Mouse (Mus musculus): ENCODE results near the gene Cst6. TPM values are rescaled to one million over a fixed set of nuclear protein-coding genes. Genes with fewer than 3 reads are reported as not detected.
A peak's percentile ranks its signal among the peaks of the same experiment; 100 is the strongest.
"Not testable (repeated sequence)": the region's sequence is repeated elsewhere in the genome, so short reads cannot be mapped to it uniquely, and the experiment has no call there.

The Cst6 gene
- total RNA-seq (2021): 10 to 100 TPM; 15.4 to 17.9 TPM
- long read RNA-seq, experiment 1, transcript Cst6-201 (3 exons, 3,951 nt): major isoform, 6 of 6 reads
- long read RNA-seq, experiment 1, partial matches to known transcripts: 0 of 6 reads
- long read RNA-seq, experiment 1, other reads (novel, unspliced or antisense): 0 of 6 reads
- long read RNA-seq, experiment 2, transcript Cst6-201 (3 exons, 3,951 nt): major isoform, 6 of 6 reads
- long read RNA-seq, experiment 2, partial matches to known transcripts: 0 of 6 reads
- long read RNA-seq, experiment 2, other reads (novel, unspliced or antisense): 0 of 6 reads

DNA sequence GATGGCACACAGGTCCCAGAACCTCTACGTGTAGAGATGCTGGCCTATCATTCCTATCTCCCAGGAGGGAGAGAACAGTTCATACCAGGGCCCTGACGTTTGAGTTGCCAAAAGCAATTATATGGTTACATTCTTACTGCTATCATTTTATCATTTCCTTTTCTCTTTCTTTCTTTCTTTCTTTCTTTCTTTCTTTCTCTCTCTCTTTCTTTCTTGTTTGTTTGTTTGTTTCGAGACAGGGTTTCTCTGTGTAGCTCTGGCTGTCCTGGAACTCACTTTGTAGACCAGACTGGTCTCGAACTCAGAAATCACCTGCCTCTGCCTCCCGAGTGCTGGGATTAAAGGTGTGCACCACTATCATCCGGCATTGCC, at the start of gene Cst6:
Cst6 (minus strand) TSS at position 73 of the 372 bp plus-strand sequence.
- not testable (repeated sequence) for DNase-seq (ENCODE audit: low spot score in 2 of 2)
- intact Hi-C loops (cut with DNase I): loop anchor here (5.0 kb wide), 1 partner anchor 42 kb away; no protein-coding TSS in a partner anchor

- intact Hi-C loops (cut with DNase I): no loop called here
- DNase-seq (ENCODE audit: low spot score in 2 of 2): no peak
Observed at GRCm38 (mm10) chr19:5395371-5395770, 46.0 kb upstream of the Cst6 start.

GRCm38 (mm10) chr19:5394168-5394567, 44.8 kb upstream of the Cst6 start:
- intact Hi-C loops (cut with DNase I): no loop called here
- no peak for DNase-seq (ENCODE audit: low spot score in 2 of 2)

GRCm38 (mm10) chr19:5392892-5393291, 43.5 kb upstream of the Cst6 start:
- intact Hi-C loops (cut with DNase I): no loop called here
- DNase-seq (ENCODE audit: low spot score in 2 of 2): peak in 1 of 2 experiments; percentile 19

DNA sequence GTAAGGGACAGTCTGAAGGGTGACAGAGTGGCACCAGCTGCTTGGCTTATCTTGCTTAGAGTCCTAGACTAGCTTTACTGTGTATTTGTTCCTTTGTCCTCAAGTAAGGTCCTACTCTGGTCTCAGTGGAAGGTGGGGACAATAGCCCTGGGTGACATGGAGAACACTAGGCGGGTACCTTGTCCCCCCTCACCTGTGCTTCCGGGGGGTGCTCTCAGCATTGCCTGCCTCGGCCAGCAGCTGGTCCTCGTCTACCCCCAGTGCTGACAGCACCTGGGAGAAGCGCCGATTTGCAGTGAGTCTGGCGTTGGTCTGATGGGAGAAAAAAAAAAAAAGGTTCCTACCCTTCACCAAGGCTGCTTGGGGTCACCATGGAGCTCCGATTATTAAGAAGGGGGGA, 41.0 kb upstream of the Cst6 start:
- intact Hi-C loops (cut with DNase I): no loop called here
- DNase-seq (ENCODE audit: low spot score in 2 of 2): no peak

- intact Hi-C loops (cut with DNase I): no loop called here
- no peak for DNase-seq (ENCODE audit: low spot score in 2 of 2)
Observed at GRCm38 (mm10) chr19:5389647-5390046, 40.3 kb upstream of the Cst6 start.

DNA sequence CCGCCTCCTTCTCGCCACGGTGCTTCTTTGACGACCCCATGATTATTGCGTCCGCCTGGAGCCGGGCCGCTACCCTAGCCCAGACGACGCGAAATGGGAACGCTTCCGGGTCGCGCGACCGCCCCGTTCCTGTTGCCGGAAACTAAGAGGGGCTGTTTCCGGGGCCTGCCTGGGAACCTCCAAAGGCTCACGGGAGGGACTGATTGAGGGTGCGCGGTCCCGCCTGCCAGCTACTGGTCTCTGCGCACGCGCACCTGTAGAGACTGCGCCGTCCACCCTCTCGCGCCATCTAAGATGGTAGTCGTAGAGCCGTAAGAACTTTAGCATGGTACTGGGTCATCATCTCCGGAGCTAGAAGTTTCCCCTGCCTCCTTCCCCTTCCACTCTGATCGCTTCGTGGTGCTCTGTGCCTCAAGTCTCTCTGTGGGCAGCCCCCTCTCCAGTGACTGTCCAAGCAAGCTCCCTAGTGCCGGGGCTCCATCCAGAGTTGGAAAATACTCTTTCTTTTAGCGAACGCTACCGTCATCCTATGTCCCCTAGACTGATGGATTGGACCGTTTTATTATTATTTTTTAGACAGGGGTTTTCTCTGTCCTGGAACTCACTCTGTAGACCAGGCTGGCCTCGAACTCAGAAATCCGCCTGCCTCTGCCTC, 39.3 kb upstream of the Cst6 start, which contains the start of gene Sart1:
Sart1 (minus strand) TSS at position 116 of the 655 bp plus-strand sequence.
- intact Hi-C loops (cut with DNase I): loop anchor here (1.0 kb wide), 1 partner anchor 22 kb away; the partner anchor contains the start of gene Eif1ad
- DNase-seq (ENCODE audit: low spot score in 2 of 2): peak; percentile 97

- DNase-seq (ENCODE audit: low spot score in 2 of 2): peak; percentile 21 to 61
- intact Hi-C loops (cut with DNase I): loop anchor here (1.0 kb wide), 1 partner anchor 22 kb away; the partner anchor contains the start of gene Eif1ad
Observed at GRCm38 (mm10) chr19:5388011-5388441, 38.7 kb upstream of the Cst6 start.

DNA sequence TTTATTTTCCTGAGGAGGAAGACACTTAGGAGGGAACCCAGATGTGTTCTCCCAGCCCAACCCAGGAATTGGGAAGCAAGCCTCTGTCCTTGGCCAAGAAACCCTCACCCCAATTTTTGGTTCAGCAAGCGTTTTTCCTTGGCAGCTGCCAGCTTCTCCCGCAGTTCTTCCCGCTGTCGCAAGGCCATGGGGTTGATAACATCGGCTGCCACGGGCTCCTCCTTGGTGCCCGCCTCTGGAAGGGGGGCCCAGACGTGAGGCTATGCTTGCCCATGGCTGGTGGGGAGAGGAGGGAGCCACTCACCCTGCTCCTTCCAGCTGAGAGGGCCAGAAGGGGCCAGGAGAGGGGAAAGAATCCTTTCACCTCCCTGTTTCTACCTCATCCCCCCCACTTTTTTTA, 35.3 kb upstream of the Cst6 start:
- intact Hi-C loops (cut with DNase I): no loop called here
- DNase-seq (ENCODE audit: low spot score in 2 of 2): no peak

DNA sequence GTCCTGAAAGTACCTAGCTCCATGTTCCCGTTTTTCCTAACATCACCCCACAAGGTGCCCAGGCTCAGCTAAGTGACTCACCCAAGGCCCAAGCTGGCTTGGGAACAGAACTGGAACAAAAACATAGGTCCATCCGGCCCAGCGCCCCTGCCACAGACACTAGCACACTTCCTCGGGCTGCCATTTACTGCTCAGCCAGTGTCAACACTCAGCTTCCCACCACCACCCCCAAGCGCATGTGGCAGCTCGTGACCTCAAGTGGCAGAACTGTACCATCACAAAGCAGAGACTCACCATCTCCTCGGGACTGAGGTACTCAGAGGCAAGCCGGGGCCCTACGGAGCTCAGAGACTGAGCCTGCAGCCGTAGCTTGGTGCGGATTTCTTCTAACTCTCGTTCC, 34.0 kb upstream of the Cst6 start:
- DNase-seq (ENCODE audit: low spot score in 2 of 2): no peak
- intact Hi-C loops (cut with DNase I): no loop called here

DNA sequence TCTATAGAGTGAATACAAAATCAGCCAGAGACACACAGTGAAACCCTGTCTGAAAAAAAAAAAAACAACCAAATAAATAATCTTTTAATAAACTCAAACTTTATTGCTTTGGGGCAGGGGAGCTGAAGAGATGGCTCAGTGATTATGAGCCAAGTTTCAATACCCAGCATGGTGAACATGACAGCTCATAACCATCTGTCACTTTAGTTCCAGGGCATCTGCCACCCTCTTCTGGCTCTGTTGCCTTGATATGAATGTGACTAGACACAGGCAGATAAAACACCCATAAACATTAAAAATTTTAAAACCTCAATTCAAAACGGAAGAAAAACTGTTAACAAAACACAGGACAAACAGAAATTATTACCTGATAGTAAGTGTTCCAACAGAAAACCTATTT, 28.1 kb upstream of the Cst6 start:
- no peak for DNase-seq (ENCODE audit: low spot score in 2 of 2)
- intact Hi-C loops (cut with DNase I): no loop called here

DNA sequence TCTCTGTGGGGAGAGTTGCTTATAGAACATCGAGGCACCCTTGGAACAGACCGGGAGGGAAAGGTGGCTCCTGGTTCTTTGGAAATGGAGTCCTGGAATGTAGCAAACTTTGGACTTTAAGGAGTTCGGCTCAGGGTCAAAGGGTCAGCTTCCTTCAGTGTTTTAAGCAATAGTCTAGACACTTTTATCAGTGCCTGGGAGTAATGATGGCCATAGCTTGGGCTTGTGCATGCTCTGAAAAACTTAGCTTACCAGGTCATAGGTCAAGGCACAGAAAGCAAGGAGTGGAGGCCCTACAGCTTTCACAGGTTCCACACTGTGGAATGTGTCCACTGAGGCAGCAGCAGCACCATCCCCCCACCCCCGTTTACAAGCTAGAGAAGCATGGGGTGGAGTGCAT, 25.4 kb upstream of the Cst6 start:
- no peak for DNase-seq (ENCODE audit: low spot score in 2 of 2)
- intact Hi-C loops (cut with DNase I): no loop called here

GRCm38 (mm10) chr19:5374177-5374576, 24.8 kb upstream of the Cst6 start:
- no peak for DNase-seq (ENCODE audit: low spot score in 2 of 2)
- intact Hi-C loops (cut with DNase I): no loop called here

GRCm38 (mm10) chr19:5372724-5373123, 23.4 kb upstream of the Cst6 start:
- intact Hi-C loops (cut with DNase I): no loop called here
- no peak for DNase-seq (ENCODE audit: low spot score in 2 of 2)

DNA sequence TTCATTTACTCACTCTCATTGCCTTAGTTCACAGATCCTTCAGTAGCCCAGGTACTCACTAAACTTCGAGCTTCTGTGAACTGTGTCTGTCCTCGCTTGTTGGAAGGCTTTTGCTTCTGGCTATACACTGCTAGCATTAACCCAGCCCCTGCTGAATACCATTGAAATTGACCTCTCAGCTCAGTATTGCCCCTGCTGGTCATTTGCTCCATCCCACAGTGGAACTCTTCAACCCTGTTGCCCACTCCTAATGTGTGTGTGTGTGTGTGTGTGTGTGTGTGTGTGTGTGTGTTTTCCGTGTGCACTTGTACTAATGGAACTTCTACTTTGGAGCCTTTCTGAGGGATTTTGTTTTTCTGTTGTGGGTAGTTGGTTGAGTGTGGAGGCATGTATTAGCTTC, 21.6 kb upstream of the Cst6 start:
- no peak for DNase-seq (ENCODE audit: low spot score in 2 of 2)
- intact Hi-C loops (cut with DNase I): no loop called here

- intact Hi-C loops (cut with DNase I): no loop called here
- DNase-seq (ENCODE audit: low spot score in 2 of 2): no peak
Observed at GRCm38 (mm10) chr19:5367455-5367854, 18.1 kb upstream of the Cst6 start.

DNA sequence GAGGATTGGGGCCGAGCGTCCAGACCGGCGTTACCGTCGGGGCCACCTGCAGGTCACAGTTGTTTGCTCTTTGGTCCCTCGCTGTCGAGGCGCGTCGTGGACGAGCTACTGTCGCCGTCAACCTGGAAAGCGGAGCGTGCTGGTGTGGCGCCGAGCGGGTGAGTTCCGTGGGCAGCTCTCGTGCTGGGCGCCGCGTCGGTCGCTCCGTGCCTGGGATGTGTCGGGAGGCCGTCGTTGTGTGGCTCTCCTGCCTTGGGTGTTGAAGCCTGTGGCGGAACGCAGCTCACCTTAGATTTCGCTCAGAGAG, 17.6 kb upstream of the Cst6 start, which contains the start of gene Banf1:
Banf1 (minus strand) TSS at position 116 of the 307 bp plus-strand sequence.
- no peak for DNase-seq (ENCODE audit: low spot score in 2 of 2)
- intact Hi-C loops (cut with DNase I): no loop called here

GRCm38 (mm10) chr19:5366175-5367052, 17.0 kb upstream of the Cst6 start, which contains the start of gene Eif1ad:
TSS of gene Eif1ad (plus strand) at chr19:5366741.
- DNase-seq (ENCODE audit: low spot score in 2 of 2): peak; percentile 95 to 96
- intact Hi-C loops (cut with DNase I): loop anchor here (1.0 kb wide), 1 partner anchor 22 kb away; the partner anchor contains the start of gene Sart1

- DNase-seq (ENCODE audit: low spot score in 2 of 2): no peak
- intact Hi-C loops (cut with DNase I): loop anchor here (1.0 kb wide), 1 partner anchor 23 kb away; the partner anchor contains the start of gene Sart1
Observed at GRCm38 (mm10) chr19:5365751-5366150, 16.4 kb upstream of the Cst6 start.

DNA sequence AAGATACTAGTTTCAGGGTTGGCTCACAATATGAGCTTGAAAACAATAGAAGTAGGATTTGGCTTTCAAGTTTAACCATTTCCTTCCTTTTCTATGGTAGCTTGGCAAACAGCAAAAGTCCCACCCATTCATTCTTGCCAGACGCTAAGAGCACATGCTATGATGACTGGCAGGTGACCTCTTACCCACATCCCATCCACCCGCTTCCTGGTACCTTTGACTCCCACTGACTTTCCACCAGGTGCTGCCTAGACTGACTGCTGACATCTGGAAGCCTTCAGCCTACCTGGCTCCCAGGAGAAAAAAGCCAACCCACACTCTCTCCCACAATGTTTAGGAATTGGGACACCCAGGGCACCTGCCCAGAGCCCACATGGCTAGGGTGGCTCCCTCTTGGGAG, 14.8 kb upstream of the Cst6 start:
- intact Hi-C loops (cut with DNase I): no loop called here
- no peak for DNase-seq (ENCODE audit: low spot score in 2 of 2)
